17 mouse cellular contexts compared by ENCODE assay signal in the genomic region with DNA sequence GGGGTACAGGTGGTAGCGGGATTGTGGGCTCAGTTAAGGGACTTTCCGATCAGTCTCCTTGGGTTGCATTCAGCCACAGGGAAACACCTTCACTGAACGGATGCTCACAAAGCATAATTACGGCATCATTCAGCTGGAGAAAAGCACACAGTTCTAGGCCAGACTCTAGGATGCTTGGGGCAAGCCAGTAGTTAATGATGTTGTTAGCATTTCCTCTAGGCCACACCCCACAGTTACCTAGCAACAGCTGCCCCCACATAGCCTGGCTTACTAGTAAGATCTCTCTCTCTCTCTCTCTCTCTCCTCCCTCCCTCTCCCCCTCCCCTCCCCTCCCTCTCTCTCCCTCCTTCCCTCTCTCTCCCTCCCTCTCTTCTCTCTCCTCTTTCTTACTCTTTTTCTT. TPM values are rescaled to one million over a fixed set of nuclear protein-coding genes. Genes with fewer than 3 reads are reported as not detected.
DNase-seq lines count a peak whose midpoint lies in the region; ATAC-seq lines count a peak whose summit lies in the region.
"Had no signal": no experiment of that assay in that cellular context is flagged by ENCODE, and none has a peak within 500 bp of the region (broad histone marks: within the 10 kb centered on the region; RNA-seq: fewer than 3 reads in every experiment).

No protein-coding gene starts in this region.

- no peak overlapping the region for H3K4me3 ChIP-seq in neural tube, embryonic 11.5 days (ENCODE audit: low read depth, low read length)
- H3K4me3 ChIP-seq in embryonic facial prominence, embryonic 12.5 days: no peak overlapping the region
- H3K4me3 ChIP-seq in limb, embryonic 12.5 days (replicated peaks): no peak overlapping the region
- H3K4me3 ChIP-seq: heart, embryonic 13.5 days; intestine, embryonic 15.5 days; myocyte; stomach, embryonic 15.5 days had no signal

- no peaks in the 10 kb centered on the region for H3K9me3 ChIP-seq in neural tube, embryonic 11.5 days (ENCODE audit: control insufficient read depth, low read length)
- H3K9me3 ChIP-seq in embryonic facial prominence, embryonic 12.5 days: no peaks in the 10 kb centered on the region
- H3K9me3 ChIP-seq in limb, embryonic 12.5 days: no peaks in the 10 kb centered on the region
- H3K9me3 ChIP-seq: heart, embryonic 13.5 days; intestine, embryonic 15.5 days; stomach, embryonic 15.5 days had no signal

- no peaks in the 10 kb centered on the region for H3K36me3 ChIP-seq in neural tube, embryonic 11.5 days (ENCODE audit: control insufficient read depth, insufficient read depth, low read length)
- H3K36me3 ChIP-seq in embryonic facial prominence, embryonic 12.5 days: no peaks in the 10 kb centered on the region
- H3K36me3 ChIP-seq in limb, embryonic 12.5 days: no peaks in the 10 kb centered on the region
- H3K36me3 ChIP-seq: heart, embryonic 13.5 days; intestine, embryonic 15.5 days; stomach, embryonic 15.5 days had no signal

- no peak for ATAC-seq in neural tube, embryonic 11.5 days (ENCODE audit: insufficient read depth, low FRiP score, low TSS enrichment)
- ATAC-seq in embryonic facial prominence, embryonic 12.5 days (ENCODE audit: insufficient number of reproducible peaks, insufficient read depth, low FRiP score, low TSS enrichment): 0 out of 2 replicates have a peak, but pooled peaks have one; percentile 47
- peak; percentile 85 for ATAC-seq in limb, embryonic 12.5 days (ENCODE audit: insufficient number of reproducible peaks, insufficient read depth, low FRiP score, low TSS enrichment, low read depth)
- no peak for ATAC-seq in granulocyte monocyte progenitor cell, adult 5-6 weeks (replicated peaks; ENCODE audit: poor library complexity, severe bottlenecking)
- ATAC-seq: intestine, embryonic 15.5 days had no signal

- no peak overlapping the region for H3K4me2 ChIP-seq in neural tube, embryonic 11.5 days (ENCODE audit: low read depth)
- H3K4me2 ChIP-seq in embryonic facial prominence, embryonic 12.5 days (replicated peaks): no peak overlapping the region
- no peak overlapping the region for H3K4me2 ChIP-seq in limb, embryonic 12.5 days
- H3K4me2 ChIP-seq: heart, embryonic 13.5 days; intestine, embryonic 15.5 days; liver, embryonic 11.5 days; stomach, embryonic 15.5 days had no signal

- DNase-seq in neural tube, embryonic 11.5 days (ENCODE audit: low spot score): peak; percentile 25
- no peak for DNase-seq in neural tube, embryonic 10.5 days (ENCODE audit: extremely low spot score, low spot score)
- DNase-seq in retina, postnatal 1 day: peak; percentile 50
- no peak for DNase-seq in layer of hippocampus, postnatal 25 days (ENCODE audit: extremely low spot score in 1 of 2, low spot score in 1 of 2)
- DNase-seq: adrenal gland, adult 2 months; cerebellum, adult 18-20 months; lung, postnatal 10 days; thymus, postnatal 4 days had no signal

- WGBS in neural tube, embryonic 11.5 days: 77% methylated on average over 4 of the region's 4 CpGs
- 64% methylated on average over 4 of the region's 4 CpGs for WGBS in embryonic facial prominence, embryonic 12.5 days
- WGBS in limb, embryonic 12.5 days: 37% methylated on average over 4 of the region's 4 CpGs

- no peak overlapping the region for H3K27ac ChIP-seq in neural tube, embryonic 11.5 days (ENCODE audit: low read depth, low read length)
- H3K27ac ChIP-seq in embryonic facial prominence, embryonic 12.5 days: no peak overlapping the region
- peak overlapping the region; percentile 56; the same call in 1 of the 2 replicates for H3K27ac ChIP-seq in limb, embryonic 12.5 days
- H3K27ac ChIP-seq: heart, embryonic 13.5 days; intestine, embryonic 15.5 days; stomach, embryonic 15.5 days had no signal

- no peaks in the 10 kb centered on the region for H3K4me1 ChIP-seq in neural tube, embryonic 11.5 days (ENCODE audit: control insufficient read depth, insufficient read depth, low read length)
- H3K4me1 ChIP-seq in embryonic facial prominence, embryonic 12.5 days: no peaks in the 10 kb centered on the region
- peaks cover 6% of the 10 kb centered on the region for H3K4me1 ChIP-seq in limb, embryonic 12.5 days (replicated peaks)
- H3K4me1 ChIP-seq: intestine, embryonic 15.5 days; stomach, embryonic 15.5 days had no signal

- H3K9ac ChIP-seq in neural tube, embryonic 11.5 days (ENCODE audit: low read length): no peak overlapping the region
- H3K9ac ChIP-seq in embryonic facial prominence, embryonic 12.5 days: no peak overlapping the region
- no peak overlapping the region for H3K9ac ChIP-seq in limb, embryonic 12.5 days (replicated peaks)
- H3K9ac ChIP-seq: heart, embryonic 13.5 days; intestine, embryonic 15.5 days; stomach, embryonic 15.5 days had no signal

- no peaks in the 10 kb centered on the region for H3K27me3 ChIP-seq in neural tube, embryonic 11.5 days (ENCODE audit: control insufficient read depth, insufficient read depth, low read length)
- H3K27me3 ChIP-seq in embryonic facial prominence, embryonic 12.5 days: no peaks in the 10 kb centered on the region
- no peaks in the 10 kb centered on the region for H3K27me3 ChIP-seq in limb, embryonic 12.5 days
- H3K27me3 ChIP-seq: intestine, embryonic 15.5 days; stomach, embryonic 15.5 days had no signal

RNA-seq across cellular contexts. Expression of a gene that starts 22.1 kb away (rescaled TPM):
- 17.6 and 18.8 TPM in 2 replicates for polyA plus RNA-seq in neural tube, embryonic 11.5 days (2014; fragmentation: Nextera tagmentation; extraction: Ambion mirVana)
- polyA plus RNA-seq in embryonic facial prominence, embryonic 12.5 days (2016; fragmentation: Nextera tagmentation; extraction: Ambion mirVana): 7.5 and 10.9 TPM in 2 replicates
- 18.6 and 19.4 TPM in 2 replicates for polyA plus RNA-seq in limb, embryonic 12.5 days (2016; fragmentation: Nextera tagmentation; extraction: Ambion mirVana)
- not detected in 2 replicates for total RNA-seq in granulocyte monocyte progenitor cell, adult 5-6 weeks (2014; fragmentation: Nextera tagmentation)
- total RNA-seq in granulocyte monocyte progenitor cell, adult 5-6 weeks (2017): not detected in 2 replicates
- total RNA-seq in layer of hippocampus, postnatal 25 days (2021): 1 to 10 TPM in 1 of 2 experiments, under 1 TPM in 1; 0.96 to 1.4 TPM

RNA-seq across cellular contexts. Expression of a gene that starts 57.8 kb away (rescaled TPM):
- not detected in 2 replicates for polyA plus RNA-seq in neural tube, embryonic 11.5 days (2014; fragmentation: Nextera tagmentation; extraction: Ambion mirVana)
- 0.19 TPM in 1 of 2 replicates, not detected in the other for polyA plus RNA-seq in embryonic facial prominence, embryonic 12.5 days (2016; fragmentation: Nextera tagmentation; extraction: Ambion mirVana)
- not detected in 2 replicates for polyA plus RNA-seq in limb, embryonic 12.5 days (2016; fragmentation: Nextera tagmentation; extraction: Ambion mirVana)
- 1.9 TPM in 1 of 2 replicates, not detected in the other for total RNA-seq in granulocyte monocyte progenitor cell, adult 5-6 weeks (2014; fragmentation: Nextera tagmentation)
- total RNA-seq in granulocyte monocyte progenitor cell, adult 5-6 weeks (2017): 3.1 TPM in 1 of 2 replicates, not detected in the other
- not detected for total RNA-seq in layer of hippocampus, postnatal 25 days (2021)
- total RNA-seq: layer of hippocampus, adult 18-20 months had no signal
- polyA plus RNA-seq: myocyte had no signal

Comparison
In these comparisons a context has a peak if more than half of its experiments do, and no peak if none do; other contexts are left out.
1. DNase-seq: peak in neural tube, embryonic 11.5 days (single experiment) and retina, postnatal 1 day (single experiment); none in neural tube, embryonic 10.5 days (single experiment) and layer of hippocampus, postnatal 25 days (0 of 2).
2. ATAC-seq: peak in embryonic facial prominence, embryonic 12.5 days (single experiment) and limb, embryonic 12.5 days (single experiment); none in neural tube, embryonic 11.5 days (single experiment) and granulocyte monocyte progenitor cell, adult 5-6 weeks (single experiment).